Mouse (Mus musculus): ENCODE results near the gene Smarcc2. TPM values are rescaled to one million over a fixed set of nuclear protein-coding genes. Genes with fewer than 3 reads are reported as not detected.

The Smarcc2 gene
- polyA plus RNA-seq (2012; rRNA removed) = 25.6 and 31.2 TPM in 2 replicates

GRCm38 (mm10) chr10:128458719-128459408 lies at the start of gene Smarcc2:
Gene Smarcc2 (plus strand): TSS chr10:128459248.

GRCm38 (mm10) chr10:128411211-128412054 lies 47.6 kb upstream of the Smarcc2 start, which contains the start of the genes Nabp2 and Rnf41:
Gene Nabp2 (minus strand): TSS chr10:128411492.
Gene Rnf41 (plus strand): TSS chr10:128411657.

GRCm38 (mm10) chr10:128493695-128494666 lies 34.9 kb downstream of the Smarcc2 start, which contains the start of gene Myl6:
Gene Myl6 (minus strand): TSS chr10:128494145.

GRCm38 (mm10) chr10:128498590-128498989 lies 39.5 kb downstream of the Smarcc2 start, which contains the start of gene Myl6b:
Gene Myl6b (minus strand): TSS chr10:128498685.

GRCm38 (mm10) chr10:128525671-128526308 lies 66.7 kb downstream of the Smarcc2 start, which contains the start of gene Esyt1:
Gene Esyt1 (minus strand): TSS chr10:128525871.

Other genes starting within 250 kb of the Smarcc2 start
- 34.1 and 34.9 TPM in 2 replicates for gene Spryd4, start 247.4 kb upstream of the Smarcc2 start, polyA plus RNA-seq (2012; rRNA removed)
- 0.01 TPM in 1 of 2 replicates, not detected in the other for gene Mip, start 233.4 kb upstream of the Smarcc2 start, polyA plus RNA-seq (2012; rRNA removed)
- 6.6 and 6.7 TPM in 2 replicates for gene Timeless, start 227.2 kb upstream of the Smarcc2 start, polyA plus RNA-seq (2012; rRNA removed)
- gene Apon, start 205.2 kb upstream of the Smarcc2 start, polyA plus RNA-seq (2012; rRNA removed) = 13.0 and 18.7 TPM in 2 replicates
- 813 and 951 TPM in 2 replicates for gene Apof, start 190.6 kb upstream of the Smarcc2 start, polyA plus RNA-seq (2012; rRNA removed)
- gene Stat2, start 188.7 kb upstream of the Smarcc2 start, polyA plus RNA-seq (2012; rRNA removed) = 20.6 and 23.1 TPM in 2 replicates
- gene Il23a, start 160.5 kb upstream of the Smarcc2 start, polyA plus RNA-seq (2012; rRNA removed) = 0.03 and 0.06 TPM in 2 replicates
- 13.6 and 15.8 TPM in 2 replicates for gene Pan2, start 155.9 kb upstream of the Smarcc2 start, polyA plus RNA-seq (2012; rRNA removed)
- gene Cnpy2, start 136.8 kb upstream of the Smarcc2 start, polyA plus RNA-seq (2012; rRNA removed) = 57.3 and 69.2 TPM in 2 replicates
- gene Cs, start 121.5 kb upstream of the Smarcc2 start, polyA plus RNA-seq (2012; rRNA removed) = 59.5 and 64.0 TPM in 2 replicates
- 10.3 and 10.8 TPM in 2 replicates for gene Coq10a, start 90.3 kb upstream of the Smarcc2 start, polyA plus RNA-seq (2012; rRNA removed)
- gene Ankrd52, start 82.1 kb upstream of the Smarcc2 start, polyA plus RNA-seq (2012; rRNA removed) = 4.4 and 6.2 TPM in 2 replicates
- gene Slc39a5, start 58.0 kb upstream of the Smarcc2 start, polyA plus RNA-seq (2012; rRNA removed) = 99.5 and 112 TPM in 2 replicates
- gene Nabp2, start 47.8 kb upstream of the Smarcc2 start, polyA plus RNA-seq (2012; rRNA removed) = 16.8 and 18.7 TPM in 2 replicates
- gene Rnf41, start 47.6 kb upstream of the Smarcc2 start, polyA plus RNA-seq (2012; rRNA removed) = 7.0 and 8.3 TPM in 2 replicates
- gene Myl6, start 34.9 kb downstream of the Smarcc2 start, polyA plus RNA-seq (2012; rRNA removed) = 627 and 720 TPM in 2 replicates
- 0.53 and 0.67 TPM in 2 replicates for gene Myl6b, start 39.4 kb downstream of the Smarcc2 start, polyA plus RNA-seq (2012; rRNA removed)
- gene Esyt1, start 66.6 kb downstream of the Smarcc2 start, polyA plus RNA-seq (2012; rRNA removed) = 10.8 and 12.1 TPM in 2 replicates
- gene Zc3h10, start 88.5 kb downstream of the Smarcc2 start, polyA plus RNA-seq (2012; rRNA removed) = 4.0 and 4.5 TPM in 2 replicates
- gene Rpl41, start 90.1 kb downstream of the Smarcc2 start, polyA plus RNA-seq (2012; rRNA removed) = 1,648 and 2,151 TPM in 2 replicates
- gene Pa2g4, start 106.7 kb downstream of the Smarcc2 start, polyA plus RNA-seq (2012; rRNA removed) = 67.0 and 72.0 TPM in 2 replicates
- gene Erbb3, start 130.4 kb downstream of the Smarcc2 start, polyA plus RNA-seq (2012; rRNA removed) = 7.5 and 8.2 TPM in 2 replicates
- 667 and 775 TPM in 2 replicates for gene Rps26, start 167.5 kb downstream of the Smarcc2 start, polyA plus RNA-seq (2012; rRNA removed)
- gene Ikzf4, start 186.7 kb downstream of the Smarcc2 start, polyA plus RNA-seq (2012; rRNA removed) = 0.72 and 1.2 TPM in 2 replicates
- 6.8 and 8.7 TPM in 2 replicates for gene Suox, start 214.8 kb downstream of the Smarcc2 start, polyA plus RNA-seq (2012; rRNA removed)
- 32.7 and 34.3 TPM in 2 replicates for gene Rab5b, start 237.0 kb downstream of the Smarcc2 start, polyA plus RNA-seq (2012; rRNA removed)
- 0.49 and 0.59 TPM in 2 replicates for gene Pmel, start 244.9 kb downstream of the Smarcc2 start, polyA plus RNA-seq (2012; rRNA removed)
- 31.5 and 32.7 TPM in 2 replicates for gene Cdk2, start 245.8 kb downstream of the Smarcc2 start, polyA plus RNA-seq (2012; rRNA removed)

All from liver, embryonic 18 days (tissue).